Mouse (Mus musculus): Measurements from ENCODE around the gene Rpn2.

Rpn2 gene

GRCm38 (mm10) chr2:157278717-157279415, at the start of gene Rpn2:
Gene Rpn2, plus strand, starts transcription at chr2:157279017.
- DNase-seq (ENCODE audit: low spot score in 2 of 2), result peak; percentile 93 to 98

- no peak for DNase-seq (ENCODE audit: low spot score in 2 of 2)
Measured at GRCm38 (mm10) chr2:157235946-157236345, 42.9 kb upstream of the Rpn2 start.

- DNase-seq (ENCODE audit: low spot score in 2 of 2), result no peak
Measured at GRCm38 (mm10) chr2:157245001-157245400, 33.8 kb upstream of the Rpn2 start.

- DNase-seq (ENCODE audit: low spot score in 2 of 2), result no peak
Measured at GRCm38 (mm10) chr2:157245603-157246002, 33.2 kb upstream of the Rpn2 start.

- DNase-seq (ENCODE audit: low spot score in 2 of 2), result no peak
Measured at GRCm38 (mm10) chr2:157248111-157248510, 30.7 kb upstream of the Rpn2 start.

GRCm38 (mm10) chr2:157259720-157260119, 19.1 kb upstream of the Rpn2 start:
- DNase-seq (ENCODE audit: low spot score in 2 of 2), result peak; percentile 17 to 60

- DNase-seq (ENCODE audit: low spot score in 2 of 2), result no peak
Measured at GRCm38 (mm10) chr2:157261930-157262329, 16.9 kb upstream of the Rpn2 start.

- no peak for DNase-seq (ENCODE audit: low spot score in 2 of 2)
Measured at GRCm38 (mm10) chr2:157262506-157262905, 16.3 kb upstream of the Rpn2 start.

- DNase-seq (ENCODE audit: low spot score in 2 of 2), result no peak
Measured at GRCm38 (mm10) chr2:157263101-157263500, 15.7 kb upstream of the Rpn2 start.

- no peak for DNase-seq (ENCODE audit: low spot score in 2 of 2)
Measured at GRCm38 (mm10) chr2:157263832-157264231, 15.0 kb upstream of the Rpn2 start.

- peak in 1 of 2 experiments; percentile 29 for DNase-seq (ENCODE audit: low spot score in 2 of 2)
Measured at GRCm38 (mm10) chr2:157279416-157279800, 591 bp downstream of the Rpn2 start, which contains the start of gene Mroh8. Gene Mroh8, minus strand, starts transcription at chr2:157279549.

GRCm38 (mm10) chr2:157283321-157283720, 4.5 kb downstream of the Rpn2 start:
- DNase-seq (ENCODE audit: low spot score in 2 of 2), result no peak

- DNase-seq (ENCODE audit: low spot score in 2 of 2), result peak in 1 of 2 experiments; percentile 46
Measured at GRCm38 (mm10) chr2:157287542-157287941, 8.7 kb downstream of the Rpn2 start.

- DNase-seq (ENCODE audit: low spot score in 2 of 2), result no peak
Measured at GRCm38 (mm10) chr2:157288996-157289395, 10.2 kb downstream of the Rpn2 start.

- DNase-seq (ENCODE audit: low spot score in 2 of 2), result peak; percentile 43 to 74
Measured at GRCm38 (mm10) chr2:157292093-157292492, 13.3 kb downstream of the Rpn2 start.

- DNase-seq (ENCODE audit: low spot score in 2 of 2), result no peak
Measured at GRCm38 (mm10) chr2:157296105-157296689, 17.4 kb downstream of the Rpn2 start.

- DNase-seq (ENCODE audit: low spot score in 2 of 2), result no peak
Measured at GRCm38 (mm10) chr2:157300051-157300450, 21.2 kb downstream of the Rpn2 start.

GRCm38 (mm10) chr2:157303096-157303495, 24.3 kb downstream of the Rpn2 start:
- no peak for DNase-seq (ENCODE audit: low spot score in 2 of 2)

- DNase-seq (ENCODE audit: low spot score in 2 of 2), result no peak
Measured at GRCm38 (mm10) chr2:157306091-157307032, 27.5 kb downstream of the Rpn2 start.

GRCm38 (mm10) chr2:157307715-157308265, 29.0 kb downstream of the Rpn2 start:
- DNase-seq (ENCODE audit: low spot score in 2 of 2), result no peak

- no peak for DNase-seq (ENCODE audit: low spot score in 2 of 2)
Measured at GRCm38 (mm10) chr2:157308273-157308917, 29.6 kb downstream of the Rpn2 start.
